Mouse (Mus musculus): ENCODE data around the gene Klhl23. TPM values are rescaled to one million over a fixed set of nuclear protein-coding genes. Genes with fewer than 3 reads are reported as not detected.
"Not testable (repeated sequence)": the region's sequence is repeated elsewhere in the genome, so short reads cannot be mapped to it uniquely, and the experiment has no call there.

The Klhl23 gene
- 10 to 100 TPM; 64.3 to 65.9 TPM for total RNA-seq (2021)

GRCm38 (mm10) chr2:69821711-69822110, at the start of gene Klhl23:
Gene Klhl23, plus strand, starts transcription at chr2:69821944.
- DNase-seq (ENCODE audit: low spot score in 2 of 2), result no peak
- intact Hi-C loops (cut with DNase I), result no loop called here

GRCm38 (mm10) chr2:69773331-69773730, 48.4 kb upstream of the Klhl23 start:
- DNase-seq (ENCODE audit: low spot score in 2 of 2), result peak in 1 of 2 experiments; percentile 83
- intact Hi-C loops (cut with DNase I), result no loop called here

DNA sequence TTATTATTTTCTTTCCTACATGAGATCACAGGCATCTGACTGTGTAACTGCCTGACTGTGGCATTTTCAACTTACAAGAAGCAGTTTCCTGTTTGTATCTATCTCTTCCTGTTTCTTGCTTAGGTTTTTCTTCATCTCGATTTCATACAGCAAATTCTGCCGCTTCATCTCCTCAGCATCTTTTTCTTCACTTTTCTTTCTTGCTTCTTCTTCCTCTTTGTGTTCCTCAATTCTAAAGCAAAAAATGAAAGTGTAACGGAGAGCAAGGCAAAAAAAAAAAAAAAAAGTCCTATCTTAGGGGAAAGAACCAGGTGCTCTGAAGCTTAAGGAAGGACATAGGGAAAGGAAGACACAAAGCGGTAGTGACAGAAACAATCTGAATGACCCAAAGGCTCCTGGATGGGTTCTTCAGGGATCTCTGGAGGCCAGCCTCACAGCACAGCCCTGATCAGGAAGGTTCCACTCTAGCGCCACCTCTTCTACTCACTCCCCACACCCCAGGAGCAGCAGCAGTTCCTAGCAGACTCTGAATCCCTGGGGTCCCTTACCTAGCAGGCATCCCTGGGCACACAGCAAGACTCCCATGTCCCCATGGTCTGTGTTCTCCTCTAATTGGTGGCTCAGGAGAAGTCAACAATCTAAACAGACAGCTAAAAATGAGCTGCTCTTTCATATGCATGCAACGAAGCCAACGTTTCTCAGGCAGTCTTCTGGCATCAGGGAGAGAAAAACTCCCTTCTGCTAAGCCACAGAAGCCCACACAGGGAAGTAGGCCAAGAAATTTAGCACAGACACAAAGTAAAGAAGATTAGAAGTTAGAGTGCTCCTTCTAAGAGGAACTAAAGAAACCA, 43.5 kb upstream of the Klhl23 start:
- intact Hi-C loops (cut with DNase I), result no loop called here
- DNase-seq (ENCODE audit: low spot score in 2 of 2), result peak in 1 of 2 experiments; percentile 77

DNA sequence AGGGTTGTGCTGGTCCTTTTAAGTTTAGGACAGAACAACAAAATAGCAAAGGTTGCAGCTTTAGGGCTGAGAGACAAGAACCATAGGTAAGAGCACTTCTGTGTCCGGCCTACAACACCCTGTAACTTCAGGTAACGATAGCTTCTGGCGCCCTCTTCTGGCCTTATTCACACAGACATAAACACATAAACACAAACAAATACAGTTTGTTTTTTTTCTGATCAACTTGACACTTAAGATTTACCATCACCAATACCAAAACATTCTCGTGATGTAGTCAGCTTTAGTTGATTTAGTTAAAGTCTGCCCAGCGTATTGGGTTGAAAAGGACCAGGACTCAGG, 42.9 kb upstream of the Klhl23 start:
- intact Hi-C loops (cut with DNase I), result no loop called here

GRCm38 (mm10) chr2:69788974-69789373, 32.8 kb upstream of the Klhl23 start:
- no peak for DNase-seq (ENCODE audit: low spot score in 2 of 2)
- intact Hi-C loops (cut with DNase I), result no loop called here

More for the DNA sequence above, 42.9 kb upstream of the Klhl23 start:
- DNase-seq (ENCODE audit: low spot score in 2 of 2), result no peak

DNA sequence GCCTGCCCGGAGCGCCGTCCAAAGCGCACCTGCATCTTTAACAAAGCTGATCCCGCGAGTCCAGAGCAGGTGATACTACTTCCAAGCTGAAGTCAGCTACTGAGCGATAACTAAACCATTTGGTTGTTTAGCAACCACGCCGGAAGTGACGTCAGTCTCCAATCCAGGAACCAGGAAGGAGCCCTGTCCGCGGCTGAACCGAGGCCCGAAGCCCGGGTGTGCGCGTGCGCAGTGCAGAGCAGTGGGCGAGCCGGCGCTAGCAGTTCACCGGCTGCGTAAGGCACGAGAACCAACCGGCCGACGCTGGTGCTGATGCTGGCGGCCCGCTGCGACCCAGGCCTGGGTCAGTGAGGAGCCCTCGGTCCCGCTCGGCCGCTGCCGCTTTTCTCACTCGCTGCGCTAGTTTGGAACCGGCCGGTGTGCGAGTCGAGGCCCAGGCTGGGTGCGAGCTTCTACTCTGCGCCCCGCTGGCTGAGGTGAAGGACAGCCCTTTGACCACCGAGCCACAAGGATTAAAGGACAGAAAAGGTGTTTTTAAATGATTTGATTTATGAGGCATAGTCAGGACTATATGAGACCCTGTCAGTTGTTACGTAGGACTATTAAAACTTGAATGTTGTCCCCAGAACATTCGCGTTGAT, 32.2 kb upstream of the Klhl23 start, which contains the start of the genes Ccdc173 and Phospho2:
Gene Ccdc173, minus strand, starts transcription at position 147 of the 641 bp plus-strand sequence.
Gene Phospho2, plus strand, starts transcription at position 195 of the 641 bp plus-strand sequence.
- intact Hi-C loops (cut with DNase I), result loop anchor here (5.0 kb wide), 1 partner anchor 67 kb away; the partner anchor contains the start of gene Ppig
- DNase-seq (ENCODE audit: low spot score in 2 of 2), result peak; percentile 99

DNA sequence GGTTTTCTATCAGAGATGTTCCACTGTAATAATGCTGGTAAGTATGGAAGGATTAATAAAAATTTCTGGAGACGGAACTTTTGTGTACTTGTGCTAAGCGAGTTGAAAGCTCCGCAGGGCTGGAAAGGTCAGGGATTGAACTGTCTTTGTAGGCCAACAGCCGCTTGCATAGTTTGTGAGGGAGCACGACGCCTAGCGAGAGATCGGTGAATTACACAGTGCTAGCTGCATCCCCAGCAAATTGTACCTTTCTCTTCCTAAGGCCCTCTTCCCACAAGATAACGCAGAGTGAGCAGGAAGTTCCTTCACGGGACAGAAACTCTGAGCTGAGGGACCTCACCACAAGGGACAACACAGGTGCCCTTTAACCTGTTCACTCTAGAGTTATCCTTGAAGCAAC, 31.5 kb upstream of the Klhl23 start:
- intact Hi-C loops (cut with DNase I), result loop anchor here (5.0 kb wide), 1 partner anchor 68 kb away; the partner anchor contains the start of gene Ppig
- DNase-seq (ENCODE audit: low spot score in 2 of 2), result peak; percentile 86 to 89

GRCm38 (mm10) chr2:69790722-69791121, 31.0 kb upstream of the Klhl23 start:
- intact Hi-C loops (cut with DNase I), result loop anchor here (5.0 kb wide), 1 partner anchor 68 kb away; the partner anchor contains the start of gene Ppig
- DNase-seq (ENCODE audit: low spot score in 2 of 2), result no peak

DNA sequence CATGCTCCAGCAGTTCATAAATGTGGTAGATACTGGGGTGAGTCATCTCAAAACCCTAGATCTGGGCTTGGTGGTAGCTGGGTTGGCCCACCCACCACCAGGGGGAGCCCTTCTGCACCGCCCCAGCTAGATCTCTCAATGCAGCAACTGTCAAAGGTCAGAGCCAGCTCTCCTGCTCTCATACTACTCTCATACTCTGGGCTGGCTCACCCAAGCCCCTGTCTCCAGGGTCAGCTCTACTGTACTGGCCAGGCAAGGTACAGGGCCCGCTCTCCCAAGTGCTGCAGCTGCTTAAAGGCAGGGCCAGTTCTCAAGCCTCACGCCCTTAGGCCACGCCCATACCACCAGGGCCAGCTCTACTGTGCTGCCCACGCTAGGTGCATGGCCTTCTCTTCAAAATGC, 18.8 kb upstream of the Klhl23 start:
- peak; percentile 30 to 35 for DNase-seq (ENCODE audit: low spot score in 2 of 2)
- intact Hi-C loops (cut with DNase I), result no loop called here

DNA sequence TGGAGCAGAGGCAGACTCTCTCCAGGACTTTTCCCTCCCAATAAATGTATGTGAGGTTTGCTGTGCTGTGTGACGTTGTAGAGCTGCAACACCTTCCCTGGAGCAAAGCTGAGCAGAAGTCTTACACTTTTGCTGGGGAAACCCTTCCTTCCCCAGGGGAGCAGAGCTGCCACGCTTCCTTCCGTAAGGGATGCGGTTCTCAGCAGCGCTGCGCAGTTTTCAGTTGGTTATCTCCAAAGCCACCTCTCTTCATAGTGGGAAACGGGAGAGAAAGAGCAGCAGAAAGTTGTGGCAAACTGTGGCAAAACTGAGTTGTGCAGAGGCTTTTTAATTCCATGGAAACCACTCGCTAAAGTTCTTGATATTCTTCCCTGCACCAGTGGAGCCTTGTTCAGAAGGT, 18.0 kb upstream of the Klhl23 start:
- intact Hi-C loops (cut with DNase I), result no loop called here
- no peak for DNase-seq (ENCODE audit: low spot score in 2 of 2)

DNA sequence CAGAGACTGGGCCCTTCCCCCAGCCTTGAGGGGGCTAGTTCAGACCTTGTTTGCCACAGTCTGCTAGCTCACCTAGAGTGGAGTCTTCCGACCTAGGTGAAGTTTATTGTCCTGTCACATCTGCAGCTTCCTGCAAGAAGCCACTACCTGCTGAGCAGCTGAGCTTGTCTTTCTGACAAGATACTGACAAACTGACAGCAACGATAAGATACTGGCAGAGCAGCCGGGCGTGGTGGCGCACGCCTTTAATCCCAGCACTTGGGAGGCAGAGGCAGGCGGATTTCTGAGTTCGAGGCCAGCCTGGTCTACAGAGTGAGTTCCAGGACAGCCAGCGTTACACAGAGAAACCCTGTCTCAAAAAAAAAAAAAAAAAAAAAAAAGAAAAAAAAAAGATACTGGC, 17.1 kb upstream of the Klhl23 start:
- DNase-seq (ENCODE audit: low spot score in 2 of 2); intact Hi-C loops (cut with DNase I): not testable (repeated sequence)

- DNase-seq (ENCODE audit: low spot score in 2 of 2), result no peak
Observed at GRCm38 (mm10) chr2:69810169-69810568, 11.6 kb upstream of the Klhl23 start.

DNA sequence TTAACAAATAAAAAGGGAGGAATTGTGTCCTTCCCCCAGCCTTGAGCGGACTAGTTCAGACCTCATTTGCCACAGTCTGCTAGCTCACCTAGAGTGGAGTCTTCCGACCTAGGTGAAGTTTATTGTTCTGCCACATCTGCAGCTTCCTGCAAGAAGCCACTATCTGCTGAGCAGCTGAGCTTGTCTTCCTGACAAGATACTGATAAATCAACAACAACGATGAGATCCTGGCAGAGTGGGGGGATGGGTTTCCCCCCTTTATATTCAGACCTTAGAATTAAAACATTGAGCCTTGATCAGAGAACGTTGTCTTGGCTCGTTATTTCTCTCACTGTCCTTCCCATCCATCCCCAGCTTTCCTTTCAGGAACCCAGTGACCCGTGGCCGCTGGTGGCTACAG, 10.4 kb upstream of the Klhl23 start:
- DNase-seq (ENCODE audit: low spot score in 2 of 2); intact Hi-C loops (cut with DNase I): not testable (repeated sequence)

More at GRCm38 (mm10) chr2:69810169-69810568, 11.6 kb upstream of the Klhl23 start:
- intact Hi-C loops (cut with DNase I), result no loop called here

GRCm38 (mm10) chr2:69816575-69816974, 5.2 kb upstream of the Klhl23 start:
- peak in 1 of 2 experiments; percentile 26 for DNase-seq (ENCODE audit: low spot score in 2 of 2)
- intact Hi-C loops (cut with DNase I), result no loop called here

GRCm38 (mm10) chr2:69818350-69819085, 3.2 kb upstream of the Klhl23 start:
- intact Hi-C loops (cut with DNase I), result no loop called here
- no peak for DNase-seq (ENCODE audit: low spot score in 2 of 2)

DNA sequence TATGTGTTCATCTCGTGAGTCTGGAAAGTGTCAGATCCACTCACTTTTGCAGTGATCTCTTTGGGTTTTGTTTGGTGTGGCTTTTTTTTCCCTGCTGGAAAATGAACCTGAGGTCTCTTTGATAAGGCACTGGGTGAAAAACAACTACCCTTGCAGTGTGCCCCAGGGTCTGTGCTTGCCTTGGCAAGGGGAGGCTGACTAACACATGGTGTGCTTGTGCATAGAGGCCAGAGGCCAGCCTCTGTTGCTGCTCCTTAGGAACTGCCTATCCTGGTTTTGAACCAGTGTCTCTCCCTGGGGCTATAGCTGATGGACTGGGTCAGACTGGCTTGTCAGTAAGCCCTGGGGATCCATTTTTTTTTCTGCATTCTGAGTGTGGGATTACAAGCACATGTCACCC, 1.5 kb upstream of the Klhl23 start:
- no peak for DNase-seq (ENCODE audit: low spot score in 2 of 2)
- intact Hi-C loops (cut with DNase I), result no loop called here

DNA sequence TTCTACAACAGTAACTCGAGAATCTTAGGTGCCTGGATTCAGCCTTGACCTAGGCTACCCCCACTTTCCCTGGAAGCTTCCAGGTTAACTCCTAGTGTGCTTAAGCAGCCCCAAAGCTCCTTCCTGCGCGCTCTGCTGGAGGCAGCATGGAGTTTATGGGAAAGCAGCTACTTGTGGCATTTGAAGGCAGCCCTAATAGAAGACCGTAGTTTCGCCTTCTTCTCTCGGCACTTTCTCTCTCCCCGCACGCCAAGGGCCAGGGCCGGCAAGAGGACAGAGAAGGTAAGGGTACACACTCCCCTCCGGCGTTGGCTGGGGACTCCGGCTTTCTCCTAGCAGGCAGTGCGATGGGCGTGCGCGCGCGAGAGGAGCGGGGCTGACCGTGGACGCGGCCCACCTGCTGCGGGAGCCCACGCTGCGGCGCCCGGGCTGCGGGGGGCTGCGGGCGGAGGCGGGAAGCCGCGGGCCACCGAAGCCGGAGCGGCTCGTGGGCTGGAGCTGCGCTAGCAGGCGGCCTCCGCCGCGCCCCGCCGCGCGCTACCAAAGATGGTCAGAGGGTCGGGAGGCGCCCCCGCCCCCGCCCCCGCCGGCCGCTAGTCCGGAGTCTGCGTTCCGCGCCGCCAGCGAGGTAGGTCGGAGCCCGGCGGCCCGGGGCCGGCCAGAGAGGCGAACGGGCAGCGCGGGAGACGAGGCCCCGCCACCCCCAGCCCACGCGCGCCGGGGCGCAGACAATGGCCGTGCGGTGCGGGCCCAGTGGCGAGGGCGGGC, 801 bp downstream of the Klhl23 start:
- intact Hi-C loops (cut with DNase I), result no loop called here
- DNase-seq (ENCODE audit: low spot score in 2 of 2), result peak; percentile 56 to 57

GRCm38 (mm10) chr2:69823129-69823677, 1.5 kb downstream of the Klhl23 start:
- intact Hi-C loops (cut with DNase I), result no loop called here
- peak; percentile 42 to 46 for DNase-seq (ENCODE audit: low spot score in 2 of 2)

GRCm38 (mm10) chr2:69825898-69826297, 4.2 kb downstream of the Klhl23 start:
- peak in 1 of 2 experiments; percentile 26 for DNase-seq (ENCODE audit: low spot score in 2 of 2)
- intact Hi-C loops (cut with DNase I), result no loop called here

Measured in left cerebral cortex, postnatal 25 days (tissue).